Mouse (Mus musculus) megakaryocyte progenitor cell, adult 5-6 weeks (primary cell): ENCODE measurements around the gene Wwox. TPM values are rescaled to one million over a fixed set of nuclear protein-coding genes. Genes with fewer than 3 reads are reported as not detected.

ENCODE experiments used
- ATAC-seq: replicated peaks from 2 replicates; pipeline ENCODE4 v1.8.0; 2016; ENCODE audit warnings: mild to moderate bottlenecking, moderate TSS enrichment, inconsistent platforms; ENCODE audit not compliant: poor library complexity
- total RNA-seq, 2 experiments: library from RNA; stranded (forward) in 1 of 2; stranded (reverse) in 1 of 2; fragments of 157-497, 149-512 nt in 1 of 2; fragments of 200-1000 nt in 1 of 2; gene quantifications; 2 replicates each; pipeline versions ENCODE4 v1.2.3 to v1.2.4; 2015 to 2017

Wwox gene
- total RNA-seq, 2 experiments from 2014 or later = 11.2 to 11.3 TPM

DNA sequence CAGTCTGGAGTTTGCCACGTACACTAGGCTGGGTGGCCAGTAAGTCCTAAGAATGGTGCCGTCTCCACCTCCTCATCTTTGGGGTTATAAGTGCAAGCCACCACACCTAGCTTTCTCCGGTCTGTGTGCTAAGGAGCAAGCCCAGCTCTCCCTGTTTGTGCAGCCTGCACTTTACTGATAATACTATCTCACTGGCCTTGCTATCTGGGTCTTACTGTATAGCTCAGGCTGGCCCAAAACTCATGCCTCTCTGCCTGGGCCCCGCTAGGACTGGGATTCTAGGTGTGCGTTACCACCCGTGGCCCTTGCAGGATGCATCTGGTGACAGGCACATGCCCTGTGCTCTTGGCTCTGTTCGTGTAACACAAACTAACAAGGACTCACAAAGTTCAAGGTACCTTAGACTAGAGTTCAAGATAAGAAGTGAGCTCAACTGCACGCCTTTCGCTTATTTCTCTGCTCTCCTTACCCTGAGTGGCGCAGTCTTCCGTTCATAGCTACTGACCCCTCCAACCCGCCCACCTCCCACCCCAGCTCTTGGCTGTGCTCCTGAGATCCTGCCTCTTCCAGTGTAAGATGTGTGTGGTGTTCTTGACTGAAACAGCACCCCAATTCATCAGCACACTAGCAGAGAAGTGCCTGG, 618.9 kb downstream of the Wwox start:
- no peak for ATAC-seq

DNA sequence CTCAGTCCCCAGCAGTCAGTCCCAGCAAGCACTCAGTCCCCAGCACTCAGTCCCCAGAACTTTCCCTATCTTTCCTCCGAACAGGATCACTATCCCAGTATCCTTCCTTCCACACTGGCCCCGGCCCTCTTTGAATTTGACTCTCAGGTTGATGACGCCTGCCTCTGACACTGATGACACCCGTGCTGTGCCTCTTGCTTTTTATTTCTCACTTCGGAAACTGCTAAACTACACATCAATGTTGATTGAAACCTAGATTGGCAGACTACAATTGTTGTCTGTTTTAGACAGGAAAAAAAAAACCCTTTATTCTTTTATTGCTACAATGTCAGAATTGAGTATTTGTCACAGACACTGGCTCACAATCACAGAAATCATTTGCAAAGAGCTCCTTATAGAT, 624.2 kb downstream of the Wwox start:
- no peak for ATAC-seq

DNA sequence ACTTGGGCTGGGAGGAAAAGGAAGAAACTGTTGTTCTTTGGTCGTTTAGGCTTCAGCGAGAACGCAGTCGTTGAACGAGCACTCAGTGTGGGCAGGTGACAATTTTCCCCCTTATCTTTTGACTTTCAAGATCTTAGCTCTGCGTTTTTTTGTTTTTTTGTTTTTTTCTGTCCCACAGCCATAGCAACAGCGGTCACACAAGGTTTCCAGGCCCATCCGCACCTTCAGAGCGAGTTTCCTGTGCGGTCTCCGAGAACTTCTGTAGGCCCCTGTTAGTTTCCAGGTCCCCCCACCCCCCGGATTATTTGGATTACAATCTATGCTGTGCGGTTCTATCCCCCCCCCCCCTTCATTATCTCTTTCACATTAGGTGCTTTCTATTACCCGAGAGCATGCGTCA, 625.2 kb downstream of the Wwox start:
- no peak for ATAC-seq

- ATAC-seq = no peak
Observed at GRCm38 (mm10) chr8:115065386-115065785, 625.9 kb downstream of the Wwox start.

GRCm38 (mm10) chr8:115066550-115067058, 627.1 kb downstream of the Wwox start:
- no peak for ATAC-seq

GRCm38 (mm10) chr8:115068723-115069122, 629.3 kb downstream of the Wwox start:
- no peak for ATAC-seq

DNA sequence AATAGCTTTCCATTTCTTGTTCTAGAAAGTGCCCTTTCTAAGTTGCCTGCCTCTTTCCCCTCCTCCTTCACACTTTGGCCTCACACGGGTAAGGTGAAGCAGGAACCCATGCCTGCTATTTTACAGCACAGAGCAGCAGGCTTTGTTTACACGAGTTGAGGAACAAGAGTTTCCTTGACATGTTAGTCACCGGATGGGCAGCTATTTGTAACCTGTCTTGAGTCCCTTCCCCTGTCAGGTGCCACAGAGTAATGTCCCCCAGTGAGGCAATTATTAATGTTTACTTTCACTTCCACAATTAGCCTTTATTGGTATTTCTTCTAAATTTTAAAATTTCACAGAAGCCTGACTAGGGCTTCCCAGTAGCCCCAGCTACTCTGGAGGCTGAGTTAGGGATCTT, 630.8 kb downstream of the Wwox start:
- peak; percentile 55 for ATAC-seq

DNA sequence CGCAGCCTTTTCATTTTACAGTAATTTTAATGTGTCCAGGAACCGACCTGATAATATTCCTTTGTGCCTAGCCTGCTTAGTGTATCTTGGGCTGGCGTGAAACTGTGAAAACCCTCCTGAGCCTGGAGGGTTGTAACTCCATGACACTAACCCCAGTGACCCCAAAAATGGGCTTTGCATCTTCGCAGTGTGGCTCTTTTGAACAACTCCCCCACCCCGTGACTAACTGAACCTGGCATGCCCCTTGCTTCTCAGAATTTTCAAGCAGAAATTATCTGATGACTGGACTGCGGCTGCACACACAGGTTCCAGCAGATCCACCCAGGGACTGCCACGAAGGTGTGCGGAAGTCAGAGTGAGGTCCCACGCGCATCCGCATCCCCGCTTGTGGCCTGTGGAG, 631.8 kb downstream of the Wwox start:
- no peak for ATAC-seq

GRCm38 (mm10) chr8:115078296-115078695, 638.8 kb downstream of the Wwox start:
- no peak for ATAC-seq

- ATAC-seq = no peak
Observed at GRCm38 (mm10) chr8:115081302-115082207, 642.1 kb downstream of the Wwox start.

GRCm38 (mm10) chr8:115088162-115088561, 648.7 kb downstream of the Wwox start:
- no peak for ATAC-seq

DNA sequence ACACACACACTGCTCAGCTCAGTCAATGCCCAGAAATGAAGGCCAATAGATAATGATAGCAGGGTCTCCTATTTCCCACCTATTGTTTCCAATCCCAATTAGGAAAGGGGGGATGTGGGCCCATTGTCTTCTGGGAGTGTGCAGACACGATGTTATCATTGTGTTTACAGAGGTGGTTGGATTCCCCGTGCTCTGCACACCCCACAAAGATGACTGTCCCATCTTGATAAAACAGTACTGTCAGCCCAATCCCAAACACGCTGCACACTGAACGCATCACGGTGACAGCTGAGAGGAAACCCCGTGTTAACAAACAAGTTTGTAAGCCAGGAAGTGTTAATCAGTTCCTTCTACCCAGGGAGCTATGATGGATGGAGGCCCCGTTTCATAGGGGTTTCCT, 650.3 kb downstream of the Wwox start:
- ATAC-seq = 0 out of 2 replicates have a peak, but pooled peaks have one; percentile 20

- ATAC-seq = no peak
Observed at GRCm38 (mm10) chr8:115090202-115090601, 650.7 kb downstream of the Wwox start.

DNA sequence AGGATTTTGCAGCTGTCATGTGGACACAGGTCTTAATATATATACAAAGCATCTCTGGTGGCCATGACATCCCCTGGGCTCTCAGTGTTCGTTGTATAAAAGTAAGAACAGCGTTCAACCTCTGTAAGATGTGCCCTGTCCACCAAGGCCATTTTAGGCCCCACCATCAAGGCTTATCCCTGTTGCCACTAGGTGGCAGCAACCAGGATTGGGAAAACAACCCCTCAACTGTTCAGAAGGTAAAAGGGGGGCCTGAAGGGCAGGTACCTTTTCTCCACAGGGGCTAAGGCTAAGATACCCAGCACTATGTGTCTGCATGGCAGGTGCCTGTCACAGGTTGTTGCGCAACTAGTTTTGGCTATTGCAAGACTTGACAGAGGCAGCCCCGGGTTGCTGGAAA, 656.1 kb downstream of the Wwox start:
- ATAC-seq = peak; percentile 52

- ATAC-seq = no peak
Observed at GRCm38 (mm10) chr8:115097988-115098562, 658.6 kb downstream of the Wwox start.

- ATAC-seq = no peak
Observed at GRCm38 (mm10) chr8:115109309-115109708, 669.9 kb downstream of the Wwox start.

DNA sequence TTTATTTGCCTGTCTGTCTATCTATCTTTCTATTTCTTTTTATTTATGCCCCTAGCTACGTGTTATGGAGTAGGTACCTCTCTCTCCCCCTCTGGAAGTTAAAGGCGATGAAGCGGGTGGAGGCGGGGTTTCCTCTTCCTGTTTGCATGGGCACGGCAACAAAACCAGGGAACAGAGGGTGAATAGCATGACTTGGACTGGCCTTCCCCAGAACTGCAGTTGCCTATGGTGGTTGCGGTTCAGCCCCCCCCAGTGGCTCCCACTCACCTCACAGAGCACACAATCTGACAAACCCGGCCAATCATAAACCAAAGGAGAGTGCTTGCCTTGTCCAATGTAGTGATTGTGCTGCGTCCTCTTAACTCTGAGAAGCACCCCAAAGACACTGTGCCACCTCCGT, 671.0 kb downstream of the Wwox start:
- peak; percentile 92 for ATAC-seq

DNA sequence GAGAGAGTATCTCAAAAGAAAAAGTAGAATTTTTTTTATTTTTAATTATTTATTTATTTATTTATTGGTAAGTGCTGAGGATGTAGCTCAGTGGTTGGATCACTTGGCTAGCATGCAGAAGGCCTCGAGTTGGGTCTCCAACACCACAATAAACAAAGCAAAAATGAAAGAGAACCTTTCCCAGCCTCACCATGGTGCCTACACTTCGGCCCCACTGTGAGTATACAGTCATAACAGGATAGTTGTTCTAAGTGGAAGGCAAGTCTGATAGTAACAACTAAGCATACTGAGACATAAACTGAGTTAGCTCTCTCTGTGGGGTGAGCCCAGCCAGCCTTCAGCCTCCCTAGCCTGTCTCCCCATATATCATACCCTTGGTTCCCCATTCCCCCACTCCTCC, 672.6 kb downstream of the Wwox start:
- ATAC-seq = no peak

GRCm38 (mm10) chr8:115114498-115114897, 675.0 kb downstream of the Wwox start:
- no peak for ATAC-seq

DNA sequence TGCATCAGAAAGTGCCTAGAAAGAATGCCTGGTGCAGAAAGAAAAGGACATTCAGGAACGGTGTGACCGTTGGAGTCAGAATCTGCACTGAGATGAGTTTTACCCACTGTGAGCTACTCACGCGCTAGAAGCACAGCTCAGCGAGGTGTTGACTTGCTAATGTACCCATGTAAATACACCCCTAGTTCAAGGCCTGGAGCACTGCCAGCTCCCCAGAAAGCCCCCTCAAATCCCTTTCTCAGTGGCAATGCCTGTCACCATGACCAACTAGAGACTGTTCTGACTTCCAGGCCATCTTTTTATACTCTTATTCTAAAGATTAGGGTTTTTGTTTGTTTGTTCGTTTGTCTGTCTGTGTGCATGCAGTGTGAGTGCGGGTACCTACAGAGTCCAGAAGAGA, 686.6 kb downstream of the Wwox start:
- ATAC-seq = no peak

- peak; percentile 34; the same call in 1 of the 2 replicates for ATAC-seq
Observed at GRCm38 (mm10) chr8:115126674-115127073, 687.2 kb downstream of the Wwox start.

GRCm38 (mm10) chr8:115129307-115129706, 689.9 kb downstream of the Wwox start:
- ATAC-seq = no peak
